Mouse (Mus musculus) adrenal gland, adult 8-10 months (tissue): ENCODE measurements around the gene Frzb. TPM values are rescaled to one million over a fixed set of nuclear protein-coding genes. Genes with fewer than 3 reads are reported as not detected.
"Not testable (repeated sequence)": the region's sequence is repeated elsewhere in the genome, so short reads cannot be mapped to it uniquely, and the experiment has no call there.

Experiments
- DNase-seq: peaks from one replicate; pipeline ENCODE4 v3.0.0; 2022
- total RNA-seq, 4 experiments: library from RNA; stranded (reverse); gene quantifications; 2 replicates each; pipeline ENCODE4 v1.2.4; 2022

Frzb gene
- 100 to 1,000 TPM in 2 of 4 experiments, 1 to 10 TPM in 2; 3.6 to 312 (median 140) TPM for total RNA-seq

- peak; percentile 38 for DNase-seq
Observed at GRCm38 (mm10) chr2:80447291-80447791, at the start of gene Frzb. Frzb (minus strand) TSS chr2:80447625.

- DNase-seq: not testable (repeated sequence)
Observed at GRCm38 (mm10) chr2:80495304-80495703, 47.9 kb upstream of the Frzb start.

- DNase-seq: peak; percentile 83
Observed at GRCm38 (mm10) chr2:80486851-80487250, 39.4 kb upstream of the Frzb start.

- no peak for DNase-seq
Observed at GRCm38 (mm10) chr2:80484951-80485350, 37.5 kb upstream of the Frzb start.

- DNase-seq: no peak
Observed at GRCm38 (mm10) chr2:80475831-80476230, 28.4 kb upstream of the Frzb start.

GRCm38 (mm10) chr2:80474247-80474796 is 26.9 kb upstream of the Frzb start:
- no peak for DNase-seq

- DNase-seq: no peak
Observed at GRCm38 (mm10) chr2:80465991-80466821, 18.8 kb upstream of the Frzb start.

- DNase-seq: no peak
Observed at GRCm38 (mm10) chr2:80461827-80462226, 14.4 kb upstream of the Frzb start.

- no peak for DNase-seq
Observed at GRCm38 (mm10) chr2:80448231-80448630, 806 bp upstream of the Frzb start.

GRCm38 (mm10) chr2:80446308-80447151 is 895 bp downstream of the Frzb start:
- DNase-seq: no peak

- no peak for DNase-seq
Observed at GRCm38 (mm10) chr2:80445926-80446307, 1.5 kb downstream of the Frzb start.

- no peak for DNase-seq
Observed at GRCm38 (mm10) chr2:80445491-80445890, 1.9 kb downstream of the Frzb start.

- no peak for DNase-seq
Observed at GRCm38 (mm10) chr2:80444418-80445365, 2.7 kb downstream of the Frzb start.

- no peak for DNase-seq
Observed at GRCm38 (mm10) chr2:80443962-80444361, 3.5 kb downstream of the Frzb start.

- DNase-seq: peak; percentile 41
Observed at GRCm38 (mm10) chr2:80441386-80441785, 6.0 kb downstream of the Frzb start.

GRCm38 (mm10) chr2:80438854-80439253 is 8.6 kb downstream of the Frzb start:
- DNase-seq: no peak

- DNase-seq: no peak
Observed at GRCm38 (mm10) chr2:80437401-80437800, 10.0 kb downstream of the Frzb start.

GRCm38 (mm10) chr2:80434783-80435572 is 12.4 kb downstream of the Frzb start:
- no peak for DNase-seq

- no peak for DNase-seq
Observed at GRCm38 (mm10) chr2:80433254-80433876, 14.1 kb downstream of the Frzb start.

GRCm38 (mm10) chr2:80430357-80431053 is 16.9 kb downstream of the Frzb start:
- no peak for DNase-seq
